Mouse (Mus musculus): ENCODE results near the gene Abhd17c.

DNA sequence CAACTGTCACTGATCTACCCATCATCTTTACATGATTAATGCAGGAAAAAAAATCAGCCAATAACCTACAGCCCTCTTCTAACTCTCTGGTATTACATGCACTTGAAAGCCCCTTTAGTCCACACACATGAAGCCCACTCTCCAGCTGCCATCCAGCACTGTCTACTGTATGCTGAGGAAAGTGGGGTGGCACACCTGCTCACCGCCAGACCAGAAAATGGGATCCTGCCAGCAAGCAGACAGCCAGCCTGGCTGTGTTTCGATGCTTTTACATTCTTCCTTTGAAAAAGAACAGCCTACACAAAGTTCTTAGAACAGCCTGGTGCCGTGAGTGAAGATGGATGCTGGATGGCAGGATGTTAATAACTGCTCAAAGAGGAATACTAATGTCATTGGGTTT is 13.9 kb downstream of the Abhd17c start:
- TF ChIP-seq POLR2A (IDR thresholded peaks at IDR 0.05; ENCODE audit: control insufficient read depth in 1 of 2, insufficient read depth in 1 of 2, low read depth in 1 of 2, low read length in 2 of 2, poor library complexity in 1 of 2) = no peak
- no peak for TF ChIP-seq CTCF (IDR thresholded peaks at IDR 0.05 in 2 of 3, conservative IDR thresholded peaks at IDR 0.05 in 1 of 3; ENCODE audit: control insufficient read depth in 1 of 3, insufficient read depth in 1 of 3, low read depth in 2 of 3, low read length in 3 of 3, poor library complexity in 1 of 3, severe bottlenecking in 1 of 3)
- no peak for TF ChIP-seq RAD21 (IDR thresholded peaks at IDR 0.05; ENCODE audit: low read depth, low read length)
- no peak for TF ChIP-seq KAT2A (conservative IDR thresholded peaks at IDR 0.05; ENCODE audit: low read depth, low read length)
- TF ChIP-seq ETS1 (IDR thresholded peaks at IDR 0.05; ENCODE audit: low read depth, low read length) = no peak
- no peak for TF ChIP-seq MAFK (IDR thresholded peaks at IDR 0.05; ENCODE audit: borderline replicate concordance, low read depth, low read length)
- no peak for TF ChIP-seq NELFE (IDR thresholded peaks at IDR 0.05; ENCODE audit: low read depth, low read length)
- no peak for TF ChIP-seq CHD2 (IDR thresholded peaks at IDR 0.05; ENCODE audit: low read length)
- no peak for TF ChIP-seq RCOR1 (IDR thresholded peaks at IDR 0.05; ENCODE audit: low read depth, low read length)
- no peak for TF ChIP-seq MAZ (IDR thresholded peaks at IDR 0.05; ENCODE audit: low read depth, low read length)
- TF ChIP-seq GATA1 (IDR thresholded peaks at IDR 0.05; ENCODE audit: low read depth, low read length) = no peak
- TF ChIP-seq USF1 (IDR thresholded peaks at IDR 0.05; ENCODE audit: low read depth, low read length) = no peak
- no peak for TF ChIP-seq MAX (IDR thresholded peaks at IDR 0.05; ENCODE audit: low read length)

Measured in MEL (cell line).